Mouse (Mus musculus): ENCODE data around the gene Tmem239.

GRCm38 (mm10) chr2:130395696-130396095 is 10.6 kb upstream of the Tmem239 start:
- TF ChIP-seq CTCF (IDR thresholded peaks at IDR 0.05; ENCODE audit: low read depth, low read length) (no peak), POLR2A (IDR thresholded peaks at IDR 0.05; ENCODE audit: borderline replicate concordance, low read depth, low read length) (no peak)
